10 mouse cellular contexts compared by ENCODE assay signal in the genomic region with DNA sequence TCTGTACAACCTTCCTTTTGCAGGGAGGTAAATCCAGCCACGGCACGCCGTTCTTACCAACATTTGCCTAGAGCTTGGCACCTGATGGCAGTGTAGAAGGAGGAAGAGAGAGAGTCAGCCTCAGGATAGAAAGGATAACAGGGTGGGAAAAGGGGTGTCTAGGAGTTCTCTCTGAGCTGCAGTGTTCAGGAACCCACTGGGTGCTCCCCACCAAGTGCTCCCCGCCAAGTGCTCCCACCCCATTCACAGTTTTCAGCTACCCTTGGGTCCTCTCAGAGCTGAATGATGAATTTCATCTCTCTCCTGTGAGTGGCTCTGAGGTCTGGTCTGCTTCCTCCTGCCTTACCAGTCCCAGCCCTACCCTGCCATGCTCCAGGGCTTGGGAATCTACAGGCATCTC. TPM values are rescaled to one million over a fixed set of nuclear protein-coding genes. Genes with fewer than 3 reads are reported as not detected.
DNase-seq lines count a peak whose midpoint lies in the region; ATAC-seq and TF ChIP-seq lines count a peak whose summit lies in the region.
"Had no signal": no experiment of that assay in that cellular context is flagged by ENCODE, and none has a peak within 500 bp of the region (broad histone marks: within the 10 kb centered on the region; RNA-seq: fewer than 3 reads in every experiment).

No protein-coding gene starts in this region.

- H3K9me3 ChIP-seq in heart, postnatal 0 days (replicated peaks; ENCODE audit: control insufficient read depth, low read length): no peaks in the 10 kb centered on the region
- H3K9me3 ChIP-seq in embryonic facial prominence, embryonic 12.5 days: no peaks in the 10 kb centered on the region
- H3K9me3 ChIP-seq in hindbrain, embryonic 15.5 days: no peaks in the 10 kb centered on the region
- H3K9me3 ChIP-seq in midbrain, embryonic 13.5 days: no peaks in the 10 kb centered on the region

- DNase-seq in heart, postnatal 0 days (ENCODE audit: low spot score): no peak
- DNase-seq in heart, postnatal 25 days (ENCODE audit: low spot score): no peak
- DNase-seq in frontal cortex, adult 2 months (ENCODE audit: extremely low spot score in 1 of 2, low spot score in 1 of 2): no peak
- DNase-seq in kidney, postnatal 25 days: no peak

- no peak overlapping the region for H3K27ac ChIP-seq in heart, postnatal 0 days (ENCODE audit: low read depth)
- H3K27ac ChIP-seq in embryonic facial prominence, embryonic 12.5 days: no peak overlapping the region
- H3K27ac ChIP-seq in hindbrain, embryonic 15.5 days (replicated peaks): 0 out of 2 replicates have a peak overlapping the region, but pooled peaks have one; percentile 86
- no peak overlapping the region for H3K27ac ChIP-seq in midbrain, embryonic 13.5 days

- intact Hi-C loops in heart, postnatal 25 days (cut with DNase I): loop anchor here (5.0 kb wide), 2 partner anchors 38 to 63 kb away; no protein-coding TSS in a partner anchor

- H3K4me1 ChIP-seq in heart, postnatal 0 days (ENCODE audit: control insufficient read depth, insufficient read depth): peaks cover 46% of the 10 kb centered on the region
- peaks cover 20% of the 10 kb centered on the region for H3K4me1 ChIP-seq in embryonic facial prominence, embryonic 12.5 days
- peaks cover 42% of the 10 kb centered on the region for H3K4me1 ChIP-seq in hindbrain, embryonic 15.5 days (replicated peaks)
- H3K4me1 ChIP-seq in midbrain, embryonic 13.5 days (replicated peaks): peaks cover 37% of the 10 kb centered on the region

- 86% methylated on average over 4 of the region's 4 CpGs for WGBS in heart, postnatal 0 days
- WGBS in embryonic facial prominence, embryonic 12.5 days: 72% methylated on average over 4 of the region's 4 CpGs
- 69% methylated on average over 4 of the region's 4 CpGs for WGBS in hindbrain, embryonic 15.5 days
- 74% methylated on average over 4 of the region's 4 CpGs for WGBS in midbrain, embryonic 13.5 days

- no peak for ATAC-seq in heart, postnatal 0 days (ENCODE audit: insufficient read depth, low read depth)
- no peak for ATAC-seq in embryonic facial prominence, embryonic 12.5 days (ENCODE audit: insufficient number of reproducible peaks, insufficient read depth, low FRiP score, low TSS enrichment)
- no peak for ATAC-seq in hindbrain, embryonic 15.5 days (ENCODE audit: low FRiP score, low read depth)
- no peak for ATAC-seq in midbrain, embryonic 13.5 days
- ATAC-seq in monocyte, adult 5-6 weeks (replicated peaks; ENCODE audit: insufficient number of reproducible peaks, low FRiP score, low TSS enrichment, poor library complexity, severe bottlenecking): no peak

- no peaks in the 10 kb centered on the region for H3K27me3 ChIP-seq in heart, postnatal 0 days (ENCODE audit: control insufficient read depth, insufficient read depth, low read length)
- no peaks in the 10 kb centered on the region for H3K27me3 ChIP-seq in embryonic facial prominence, embryonic 12.5 days
- H3K27me3 ChIP-seq in hindbrain, embryonic 15.5 days: no peaks in the 10 kb centered on the region
- H3K27me3 ChIP-seq in midbrain, embryonic 13.5 days: peaks cover 8% of the 10 kb centered on the region; the same call in 1 of the 2 replicates

- H3K4me3 ChIP-seq in heart, postnatal 0 days (ENCODE audit: low read depth, low read length): peak overlapping the region; percentile 79; the same call in 1 of the 2 replicates
- peak overlapping the region; percentile 69; the same call in 1 of the 2 replicates for H3K4me3 ChIP-seq in embryonic facial prominence, embryonic 12.5 days
- H3K4me3 ChIP-seq in hindbrain, embryonic 15.5 days: peak overlapping the region; percentile 75
- H3K4me3 ChIP-seq in midbrain, embryonic 13.5 days (replicated peaks): peak overlapping the region; percentile 59

- TF ChIP-seq EP300 in heart, postnatal 0 days (IDR thresholded peaks at IDR 0.05; ENCODE audit: low read depth): no peak

- H3K4me2 ChIP-seq in heart, postnatal 0 days (ENCODE audit: low read depth, low read length): peak overlapping the region; percentile 84
- peak overlapping the region; percentile 89 for H3K4me2 ChIP-seq in embryonic facial prominence, embryonic 12.5 days (replicated peaks)
- H3K4me2 ChIP-seq in hindbrain, embryonic 15.5 days: peak overlapping the region; percentile 81
- peak overlapping the region; percentile 85 for H3K4me2 ChIP-seq in midbrain, embryonic 13.5 days (replicated peaks)

- no peaks in the 10 kb centered on the region for H3K36me3 ChIP-seq in heart, postnatal 0 days (replicated peaks; ENCODE audit: control insufficient read depth, insufficient read depth, low read length)
- H3K36me3 ChIP-seq in embryonic facial prominence, embryonic 12.5 days: no peaks in the 10 kb centered on the region
- H3K36me3 ChIP-seq in hindbrain, embryonic 15.5 days: no peaks in the 10 kb centered on the region
- no peaks in the 10 kb centered on the region for H3K36me3 ChIP-seq in midbrain, embryonic 13.5 days

- TF ChIP-seq CTCF in heart, postnatal 0 days (IDR thresholded peaks at IDR 0.05; ENCODE audit: low read depth): no peak

- no peak overlapping the region for H3K9ac ChIP-seq in heart, postnatal 0 days (replicated peaks; ENCODE audit: low read depth, low read length)
- H3K9ac ChIP-seq in embryonic facial prominence, embryonic 12.5 days: no peak overlapping the region
- peak overlapping the region; percentile 72; the same call in 1 of the 2 replicates for H3K9ac ChIP-seq in hindbrain, embryonic 15.5 days
- H3K9ac ChIP-seq in midbrain, embryonic 13.5 days (replicated peaks): peak overlapping the region; percentile 74

RNA-seq across cellular contexts. Expression of a gene that starts 1.9 kb away (rescaled TPM):
- total RNA-seq in heart, postnatal 0 days (2014; rRNA removed; ENCODE audit: low replicate concordance): 17.0 and 43.9 TPM in 2 replicates
- 8.8 and 10.8 TPM in 2 replicates for polyA plus RNA-seq in heart, postnatal 0 days (2015; fragmentation: Nextera tagmentation; extraction: Ambion mirVana)
- total RNA-seq in heart, postnatal 25 days (2021): 10 to 100 TPM; 24.6 to 28.1 TPM
- 23.9 and 24.3 TPM in 2 replicates for polyA plus RNA-seq in embryonic facial prominence, embryonic 12.5 days (2016; fragmentation: Nextera tagmentation; extraction: Ambion mirVana)
- polyA plus RNA-seq in hindbrain, embryonic 15.5 days (2015; fragmentation: Nextera tagmentation; extraction: Ambion mirVana): 31.7 and 35.1 TPM in 2 replicates
- 19.1 and 21.0 TPM in 2 replicates for polyA plus RNA-seq in midbrain, embryonic 13.5 days (2015; fragmentation: Nextera tagmentation; extraction: Ambion mirVana)
- total RNA-seq in monocyte, adult 5-6 weeks (2017): 334 to 497 TPM (median 494 TPM) in 3 replicates
- 276 and 309 TPM in 2 replicates for polyA plus RNA-seq in frontal cortex, adult 2 months (2012; rRNA removed)
- total RNA-seq: MEL had no signal

RNA-seq across cellular contexts. Expression of a gene that starts 58.2 kb away (rescaled TPM):
- total RNA-seq in heart, postnatal 0 days (2014; rRNA removed; ENCODE audit: low replicate concordance): not detected in 2 replicates
- polyA plus RNA-seq in heart, postnatal 0 days (2015; fragmentation: Nextera tagmentation; extraction: Ambion mirVana): not detected in 2 replicates
- not detected for total RNA-seq in heart, postnatal 25 days (2021)
- polyA plus RNA-seq in embryonic facial prominence, embryonic 12.5 days (2016; fragmentation: Nextera tagmentation; extraction: Ambion mirVana): not detected in 2 replicates
- not detected in 2 replicates for polyA plus RNA-seq in hindbrain, embryonic 15.5 days (2015; fragmentation: Nextera tagmentation; extraction: Ambion mirVana)
- not detected in 2 replicates for polyA plus RNA-seq in midbrain, embryonic 13.5 days (2015; fragmentation: Nextera tagmentation; extraction: Ambion mirVana)
- total RNA-seq in monocyte, adult 5-6 weeks (2017): 0.67 TPM in 1 of 3 replicates, not detected in the others
- 0.06 and 0.14 TPM in 2 replicates for polyA plus RNA-seq in frontal cortex, adult 2 months (2012; rRNA removed)
- total RNA-seq: common myeloid progenitor, adult 5-6 weeks; MEL had no signal

Comparison
In these comparisons a context has a peak if more than half of its experiments do, and no peak if none do; other contexts are left out.
1. H3K9ac ChIP-seq: peak in hindbrain, embryonic 15.5 days (single experiment) and midbrain, embryonic 13.5 days (single experiment); none in heart, postnatal 0 days (single experiment) and embryonic facial prominence, embryonic 12.5 days (single experiment).
2. Peak in every context shown above with its lines, with median percentiles within 50 percentile points of each other: H3K4me2 ChIP-seq and H3K4me3 ChIP-seq.